Mouse (Mus musculus): ENCODE data around the gene Spi1. TPM values are rescaled to one million over a fixed set of nuclear protein-coding genes. Genes with fewer than 3 reads are reported as not detected.

Gene Spi1
- total and polyA plus RNA-seq, 2 experiments from 2014 or later = 3.9 to 5.1 TPM

- 72% methylated on average over 9 of the region's 9 CpGs for WGBS
- ATAC-seq (no peak), DNase-seq (no peak)
- Histone ChIP-seq H3K9ac (no peak overlapping the region), H3K4me1 (ENCODE audit: insufficient read depth) (no peaks in the 10 kb centered on the region), H3K27ac (ENCODE audit: low read depth, low read length) (no peak overlapping the region), H3K9me3 (ENCODE audit: low read length) (no peaks in the 10 kb centered on the region), H3K36me3 (ENCODE audit: insufficient read depth) (no peaks in the 10 kb centered on the region), H3K27me3 (ENCODE audit: insufficient read depth, low read length) (no peaks in the 10 kb centered on the region), H3K4me2 (ENCODE audit: low read depth) (no peak overlapping the region), H3K4me3 (ENCODE audit: low read depth, low read length) (no peak overlapping the region)
- TF ChIP-seq CTCF (IDR thresholded peaks at IDR 0.05; ENCODE audit: low read depth) = no peak
Measured at GRCm38 (mm10) chr2:91047359-91047758, 34.8 kb upstream of the Spi1 start.

- no peak overlapping the region for H3K27ac ChIP-seq (ENCODE audit: low read depth, low read length)
- DNase-seq (no peak), ATAC-seq (no peak)
- H3K36me3 ChIP-seq (ENCODE audit: insufficient read depth) = peaks cover 18% of the 10 kb centered on the region
- no peak for TF ChIP-seq CTCF (IDR thresholded peaks at IDR 0.05; ENCODE audit: low read depth)
- peaks cover 11% of the 10 kb centered on the region for H3K4me1 ChIP-seq (ENCODE audit: insufficient read depth)
- WGBS = 81% methylated on average over 3 of the region's 3 CpGs
- H3K27me3 ChIP-seq (ENCODE audit: insufficient read depth, low read length) = no peaks in the 10 kb centered on the region
- no peaks in the 10 kb centered on the region for H3K9me3 ChIP-seq (ENCODE audit: low read length)
- no peak overlapping the region for H3K4me2 ChIP-seq (ENCODE audit: low read depth)
- H3K4me3 ChIP-seq (ENCODE audit: low read depth, low read length) = no peak overlapping the region
- no peak overlapping the region for H3K9ac ChIP-seq
Measured at GRCm38 (mm10) chr2:91051917-91052316, 30.3 kb upstream of the Spi1 start.

- DNase-seq (no peak), ATAC-seq (no peak)
- Histone ChIP-seq H3K27me3 (ENCODE audit: insufficient read depth, low read length) (no peaks in the 10 kb centered on the region), H3K27ac (ENCODE audit: low read depth, low read length) (no peak overlapping the region), H3K4me3 (ENCODE audit: low read depth, low read length) (no peak overlapping the region), H3K9ac (0 out of 2 replicates have a peak overlapping the region, but pooled peaks have one; percentile 25), H3K4me2 (ENCODE audit: low read depth) (no peak overlapping the region), H3K4me1 (ENCODE audit: insufficient read depth) (peaks cover 11% of the 10 kb centered on the region), H3K9me3 (ENCODE audit: low read length) (no peaks in the 10 kb centered on the region), H3K36me3 (ENCODE audit: insufficient read depth) (peaks cover 26% of the 10 kb centered on the region)
- 59% methylated on average over 2 of the region's 2 CpGs for WGBS
- no peak for TF ChIP-seq CTCF (IDR thresholded peaks at IDR 0.05; ENCODE audit: low read depth)
Measured at GRCm38 (mm10) chr2:91052752-91053151, 29.4 kb upstream of the Spi1 start.

GRCm38 (mm10) chr2:91053181-91053933 is 28.8 kb upstream of the Spi1 start:
- DNase-seq (no peak), ATAC-seq (peak; percentile 47)
- Histone ChIP-seq H3K36me3 (ENCODE audit: insufficient read depth) (peaks cover 32% of the 10 kb centered on the region), H3K27me3 (ENCODE audit: insufficient read depth, low read length) (no peaks in the 10 kb centered on the region), H3K27ac (ENCODE audit: low read depth, low read length) (no peak overlapping the region; the same call in 1 of the 2 replicates), H3K4me1 (ENCODE audit: insufficient read depth) (peaks cover 11% of the 10 kb centered on the region), H3K9ac (peak overlapping the region; percentile 80), H3K4me3 (ENCODE audit: low read depth, low read length) (peak overlapping the region; percentile 88), H3K4me2 (ENCODE audit: low read depth) (peak overlapping the region; percentile 82), H3K9me3 (ENCODE audit: low read length) (no peaks in the 10 kb centered on the region)
- WGBS = 0% methylated on average over 6 of the region's 6 CpGs
- no peak for TF ChIP-seq CTCF (IDR thresholded peaks at IDR 0.05; ENCODE audit: low read depth)

- H3K27me3 ChIP-seq (ENCODE audit: insufficient read depth, low read length) = no peaks in the 10 kb centered on the region
- peak within 1 kb of the TSS; percentile 80 for H3K9ac ChIP-seq
- no peaks in the 10 kb centered on the region for H3K9me3 ChIP-seq (ENCODE audit: low read length)
- TF ChIP-seq CTCF (IDR thresholded peaks at IDR 0.05; ENCODE audit: low read depth) = no peak; the same call in 1 of the 2 replicates
- peaks cover 11% of the 10 kb centered on the region for H3K4me1 ChIP-seq (ENCODE audit: insufficient read depth)
- H3K4me2 ChIP-seq (ENCODE audit: low read depth) = peak within 1 kb of the TSS; percentile 82
- peak; percentile 96 for DNase-seq
- H3K27ac ChIP-seq (ENCODE audit: low read depth, low read length) = peak within 1 kb of the TSS; percentile 90
- WGBS = under 1% methylated on average over 40 of the region's 40 CpGs
- peaks cover 38% of the 10 kb centered on the region for H3K36me3 ChIP-seq (ENCODE audit: insufficient read depth)
- peak within 1 kb of the TSS; percentile 88 for H3K4me3 ChIP-seq (ENCODE audit: low read depth, low read length)
- ATAC-seq = peak; percentile 99
Measured at GRCm38 (mm10) chr2:91053934-91054382, 28.2 kb upstream of the Spi1 start, which contains the start of gene Psmc3. Gene Psmc3 (plus strand): TSS chr2:91054009.

- Histone ChIP-seq H3K27ac (ENCODE audit: low read depth, low read length) (no peak overlapping the region), H3K4me2 (ENCODE audit: low read depth) (no peak overlapping the region), H3K9ac (no peak overlapping the region), H3K9me3 (ENCODE audit: low read length) (no peaks in the 10 kb centered on the region), H3K27me3 (ENCODE audit: insufficient read depth, low read length) (no peaks in the 10 kb centered on the region), H3K36me3 (ENCODE audit: insufficient read depth) (peaks cover 69% of the 10 kb centered on the region), H3K4me3 (ENCODE audit: low read depth, low read length) (no peak overlapping the region), H3K4me1 (ENCODE audit: insufficient read depth) (peaks cover 8% of the 10 kb centered on the region)
- TF ChIP-seq CTCF (IDR thresholded peaks at IDR 0.05; ENCODE audit: low read depth) = no peak
- 91% methylated on average over 5 of the region's 5 CpGs for WGBS
- ATAC-seq (no peak), DNase-seq (no peak)
Measured at GRCm38 (mm10) chr2:91058435-91058834, 23.8 kb upstream of the Spi1 start.

- Histone ChIP-seq H3K4me2 (ENCODE audit: low read depth) (no peak overlapping the region), H3K4me1 (ENCODE audit: insufficient read depth) (peaks cover 8% of the 10 kb centered on the region), H3K27me3 (ENCODE audit: insufficient read depth, low read length) (no peaks in the 10 kb centered on the region), H3K27ac (ENCODE audit: low read depth, low read length) (no peak overlapping the region), H3K4me3 (ENCODE audit: low read depth, low read length) (no peak overlapping the region), H3K36me3 (ENCODE audit: insufficient read depth) (peaks cover 78% of the 10 kb centered on the region), H3K9me3 (ENCODE audit: low read length) (no peaks in the 10 kb centered on the region), H3K9ac (no peak overlapping the region)
- no peak for DNase-seq
- WGBS = 92% methylated on average over 2 of the region's 2 CpGs
- TF ChIP-seq CTCF (IDR thresholded peaks at IDR 0.05; ENCODE audit: low read depth) = no peak
- ATAC-seq = no peak
Measured at GRCm38 (mm10) chr2:91059376-91059775, 22.8 kb upstream of the Spi1 start.

Data from forebrain, postnatal 0 days (tissue).